Mouse (Mus musculus) adrenal gland, adult 18-20 months (tissue): ENCODE data around the gene Ghrhr. TPM values are rescaled to one million over a fixed set of nuclear protein-coding genes. Genes with fewer than 3 reads are reported as not detected.

Experiments used
- DNase-seq, 2 experiments: peaks; one replicate each; pipeline ENCODE4 v3.0.0; 2021 to 2022; ENCODE audit warnings: low spot score in 2 of 2
- total RNA-seq, 2 experiments: library from RNA; stranded (reverse); gene quantifications; 1 replicate in 1 of 2; 2 replicates in 1 of 2; pipeline ENCODE4 v1.2.3; 2021

The Ghrhr gene
- total RNA-seq, 2 experiments from 2014 or later = not detected

DNA sequence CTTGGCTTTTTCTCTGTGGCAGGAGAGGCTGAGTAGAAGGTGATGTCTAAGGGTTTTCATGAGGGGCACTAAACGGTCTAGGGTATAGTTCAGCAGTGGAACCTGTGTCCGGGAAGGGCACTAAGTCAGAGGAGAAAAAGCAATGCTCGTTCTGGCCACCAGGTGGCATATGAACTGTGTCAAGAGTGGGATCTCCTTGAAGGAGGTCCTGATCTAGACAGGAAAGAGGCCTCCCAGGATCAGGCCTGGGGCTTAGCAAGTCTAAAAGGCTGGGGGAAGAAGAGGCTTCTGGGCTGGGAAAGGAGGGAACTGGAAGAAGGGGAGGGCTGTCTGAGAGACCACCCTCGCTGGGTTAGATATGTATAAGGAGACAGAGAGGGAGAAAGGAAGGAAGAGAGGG, 16.4 kb downstream of the Ghrhr start:
- peak; percentile 69 to 75 for DNase-seq

DNA sequence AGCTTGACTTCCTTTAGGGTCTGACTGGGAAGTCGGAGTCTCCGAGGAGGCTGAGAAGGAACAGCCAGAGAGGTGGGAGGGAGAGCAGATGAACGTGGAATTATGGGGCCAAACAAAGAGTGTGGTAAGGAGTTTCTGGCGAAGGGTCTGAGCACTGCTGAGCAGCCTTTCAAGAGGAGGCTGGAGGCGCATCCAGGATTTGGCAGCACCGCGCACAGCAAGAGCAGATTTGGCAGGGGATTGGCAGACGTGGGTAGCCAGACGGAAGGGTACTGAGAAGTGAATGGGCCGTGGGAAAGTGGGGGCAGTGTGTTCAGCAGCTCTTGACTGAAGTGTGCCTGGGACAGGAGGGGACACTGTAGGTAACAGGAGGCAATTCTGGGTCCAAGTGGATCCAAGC, 18.8 kb downstream of the Ghrhr start:
- DNase-seq = no peak

DNA sequence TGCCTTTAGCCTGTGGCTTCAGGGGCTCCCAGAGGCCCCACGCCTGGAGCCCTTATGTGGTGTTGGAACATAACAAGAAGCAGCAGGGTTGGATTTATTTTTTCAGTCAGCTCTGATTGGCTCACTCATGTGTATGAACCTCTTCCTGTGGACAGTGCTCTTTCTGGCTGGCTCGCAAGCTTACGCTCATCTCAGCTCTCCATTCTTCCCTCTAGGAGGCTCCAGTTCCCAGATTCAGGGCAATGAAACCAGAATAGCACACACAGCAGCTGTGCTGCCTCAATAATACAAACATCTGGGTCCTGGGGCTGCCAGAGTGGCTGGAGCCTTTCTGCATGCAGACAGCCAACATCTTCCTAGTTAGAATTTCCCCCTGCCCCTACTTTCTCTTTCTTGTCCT, 20.1 kb downstream of the Ghrhr start:
- no peak for DNase-seq

DNA sequence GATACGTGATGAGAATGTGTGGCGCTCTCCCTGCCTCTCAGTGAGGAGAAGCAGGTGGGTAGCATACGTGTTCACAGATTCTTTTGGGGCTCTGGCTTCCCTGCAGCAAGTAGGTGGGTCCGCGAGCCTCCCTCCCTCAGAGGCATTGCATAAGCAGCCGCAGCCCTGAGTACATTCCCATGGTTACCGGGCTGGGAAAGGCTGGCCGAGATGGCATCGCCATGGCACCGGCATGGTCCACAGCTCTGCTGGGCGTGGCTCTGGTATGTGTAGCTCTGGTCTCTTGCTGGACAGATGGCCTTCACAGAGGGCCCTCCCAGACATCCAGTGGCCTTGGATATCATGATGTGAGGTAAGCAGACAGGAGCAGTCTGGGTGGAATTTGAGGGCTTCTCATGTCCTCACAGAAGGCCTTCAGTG, 20.5 kb downstream of the Ghrhr start:
- DNase-seq = no peak

DNA sequence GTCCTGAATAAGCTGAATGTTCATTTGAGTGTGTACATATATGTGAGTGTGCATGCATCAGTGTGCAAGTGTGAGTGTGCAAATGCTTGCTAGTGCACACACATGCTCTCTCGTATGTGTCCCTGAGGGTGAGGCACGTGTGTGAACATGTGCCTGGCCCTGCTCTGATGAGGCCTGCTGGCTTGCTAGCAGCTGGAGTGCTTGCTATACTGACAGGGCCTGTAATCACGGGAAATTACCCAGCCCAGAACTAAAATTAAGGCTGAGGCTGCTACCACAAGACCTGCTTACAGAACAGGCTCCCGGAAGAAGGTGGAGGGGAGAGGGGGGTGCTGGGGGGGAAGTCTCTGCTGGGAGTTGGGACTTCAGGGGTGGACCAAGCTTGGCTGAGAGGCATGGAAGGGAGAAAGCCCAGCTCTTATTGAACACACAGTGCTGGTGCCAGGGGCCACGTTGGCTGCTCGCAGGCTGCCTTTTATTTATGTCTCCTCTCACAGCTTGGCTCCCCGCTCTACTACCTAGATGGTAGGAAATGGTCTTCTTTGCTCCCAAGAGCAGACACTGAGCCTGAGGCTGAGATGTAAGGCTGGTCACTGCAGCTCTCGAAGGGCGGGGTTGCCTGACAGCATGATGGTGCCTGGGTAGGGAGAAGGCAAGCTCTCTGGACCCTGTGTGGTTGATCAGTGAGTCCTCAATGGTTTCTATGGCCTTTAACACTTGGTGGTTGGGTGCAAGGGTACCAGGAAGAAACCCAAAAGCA, 23.0 kb downstream of the Ghrhr start:
- DNase-seq = no peak

DNA sequence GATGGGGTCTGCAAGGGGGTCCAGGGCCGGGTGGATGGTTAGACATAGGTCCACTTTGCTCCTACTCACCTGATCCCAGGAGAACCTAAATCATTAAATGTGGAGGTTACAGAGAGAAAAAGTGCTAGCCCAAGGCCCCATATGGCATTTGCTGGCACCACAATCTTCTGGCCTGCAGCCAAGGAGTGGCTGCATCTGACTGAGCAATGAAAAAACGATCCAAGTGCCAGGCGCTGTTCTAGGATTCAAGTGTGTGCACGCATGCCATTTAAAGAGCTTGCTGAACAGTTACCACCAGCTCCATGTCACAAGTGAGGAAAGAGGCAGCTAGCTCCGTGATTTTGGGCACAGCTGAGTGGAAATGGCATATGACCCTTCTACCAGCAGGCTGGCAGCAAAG, 23.8 kb downstream of the Ghrhr start:
- peak; percentile 49 to 52 for DNase-seq

DNA sequence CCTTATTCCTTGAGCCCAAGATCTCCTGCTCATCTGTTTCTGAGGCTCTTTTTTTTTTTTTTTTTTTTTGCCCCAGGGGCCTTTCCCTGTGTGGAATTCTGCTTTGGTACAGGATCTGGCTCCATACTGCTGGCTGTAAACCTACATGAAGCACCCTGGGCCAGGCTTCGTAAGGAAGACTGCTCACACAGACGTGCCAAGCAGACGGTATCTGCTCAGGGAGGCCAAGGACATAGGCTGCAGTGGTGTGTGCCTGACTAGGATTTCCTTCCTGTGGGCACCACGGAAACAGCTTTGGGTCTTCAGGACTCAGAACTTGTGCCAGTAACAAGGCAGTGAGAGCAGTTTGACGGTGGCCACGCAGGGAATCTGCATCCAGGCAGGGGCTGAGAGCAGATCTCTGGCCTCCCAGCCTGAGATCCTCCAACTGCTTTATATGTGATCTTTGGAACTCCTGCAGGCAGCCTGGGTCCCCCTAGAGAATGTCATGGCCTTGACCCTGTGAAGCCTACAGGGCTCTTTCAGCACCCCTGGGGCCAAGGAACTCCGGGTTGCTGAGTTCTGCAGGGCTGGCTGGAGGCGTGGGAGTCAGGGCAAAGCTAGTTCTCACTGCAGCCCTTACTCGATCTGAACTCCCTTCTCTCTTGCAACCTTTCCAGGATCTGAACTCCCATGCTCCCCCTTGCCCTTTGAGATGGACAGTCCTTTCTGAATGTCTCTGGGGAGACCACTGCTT, 26.1 kb downstream of the Ghrhr start:
- no peak for DNase-seq

DNA sequence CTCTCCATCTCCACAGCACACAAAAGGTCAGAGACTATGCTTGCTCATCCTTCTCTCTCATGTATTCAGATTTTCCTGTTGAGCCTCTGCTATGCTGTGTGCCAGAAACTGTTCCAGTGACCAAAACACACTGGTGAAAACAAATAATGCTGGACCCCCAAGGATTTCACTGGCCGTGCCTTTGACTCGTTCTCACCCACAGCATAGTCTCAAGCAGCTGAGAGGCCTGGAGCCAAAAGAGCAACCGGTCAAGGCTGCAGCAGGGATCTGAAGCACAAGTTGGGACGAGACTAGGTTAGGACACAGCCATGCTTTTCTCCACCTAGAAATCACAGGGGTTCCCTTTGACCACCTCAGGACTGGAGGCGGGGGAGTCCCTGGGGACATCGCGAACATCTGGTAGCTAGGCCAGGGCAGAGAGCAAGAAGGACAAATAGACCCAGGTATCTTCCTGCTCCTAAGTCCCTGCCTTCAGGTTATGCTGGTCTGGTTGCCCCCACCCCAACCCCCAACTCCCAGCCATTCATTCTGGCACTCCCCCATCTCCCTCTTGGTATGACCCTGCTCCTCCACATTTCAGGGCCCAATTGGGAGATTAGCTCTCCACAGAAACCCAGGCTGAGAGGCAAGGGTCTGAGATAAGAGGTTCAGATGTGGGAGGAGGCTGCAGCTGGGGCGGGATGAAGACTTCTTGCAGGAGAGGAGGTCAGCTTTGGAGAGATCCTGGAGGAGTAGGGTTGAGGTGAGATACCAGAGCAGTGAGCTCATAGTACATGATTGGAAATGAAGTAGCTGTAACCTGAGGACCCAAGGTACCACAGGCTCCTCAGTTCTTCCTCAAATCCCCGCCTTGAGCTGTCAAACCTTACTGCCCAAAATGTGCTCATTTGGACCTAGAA, 27.6 kb downstream of the Ghrhr start:
- DNase-seq = no peak

DNA sequence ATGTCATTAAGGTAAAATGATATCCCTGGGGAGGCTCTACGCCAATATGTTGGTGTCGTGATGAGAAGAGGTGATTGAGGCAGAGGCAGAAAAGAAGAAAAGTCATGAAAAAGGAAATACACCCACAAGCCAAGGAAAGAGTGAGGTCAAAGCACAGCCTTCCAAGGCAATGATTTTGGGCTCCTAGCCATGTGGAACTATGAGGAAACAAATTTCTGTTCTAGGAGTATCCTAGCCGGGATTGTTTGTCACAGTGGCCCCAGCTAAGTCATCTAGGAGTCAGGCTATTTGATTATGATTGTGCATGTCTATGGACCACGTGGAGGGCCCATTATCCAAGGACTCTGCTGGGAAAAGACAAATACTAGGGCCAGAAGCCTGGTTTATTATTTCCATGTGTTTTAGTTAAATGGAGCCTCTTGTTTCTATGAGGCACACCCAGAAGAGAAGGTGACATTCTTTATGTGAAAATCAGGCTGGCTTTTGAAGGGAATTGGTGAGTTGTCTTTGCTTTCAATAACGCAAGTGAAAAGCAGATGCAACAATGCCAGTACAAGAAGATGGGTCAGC, 28.4 kb downstream of the Ghrhr start:
- no peak for DNase-seq

DNA sequence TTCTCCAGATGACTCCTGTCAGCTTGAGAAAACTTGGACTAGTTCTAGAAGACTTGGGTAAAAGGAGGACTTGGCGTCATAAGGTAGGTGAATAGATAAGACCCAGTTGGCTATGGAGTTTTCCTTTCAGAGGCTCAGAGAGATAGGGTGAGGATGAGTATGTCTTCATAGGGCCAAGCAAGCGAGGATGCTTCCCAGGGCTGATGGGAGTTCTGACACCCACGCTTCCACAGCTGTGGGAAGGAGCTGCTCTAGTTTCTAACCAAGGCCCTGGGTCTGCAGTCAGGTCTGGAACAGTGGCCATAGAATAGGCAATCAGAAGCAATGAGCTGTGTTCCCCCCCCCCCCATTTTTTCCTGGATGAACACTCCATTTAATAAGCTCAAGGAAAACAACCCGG, 31.2 kb downstream of the Ghrhr start:
- DNase-seq = no peak

DNA sequence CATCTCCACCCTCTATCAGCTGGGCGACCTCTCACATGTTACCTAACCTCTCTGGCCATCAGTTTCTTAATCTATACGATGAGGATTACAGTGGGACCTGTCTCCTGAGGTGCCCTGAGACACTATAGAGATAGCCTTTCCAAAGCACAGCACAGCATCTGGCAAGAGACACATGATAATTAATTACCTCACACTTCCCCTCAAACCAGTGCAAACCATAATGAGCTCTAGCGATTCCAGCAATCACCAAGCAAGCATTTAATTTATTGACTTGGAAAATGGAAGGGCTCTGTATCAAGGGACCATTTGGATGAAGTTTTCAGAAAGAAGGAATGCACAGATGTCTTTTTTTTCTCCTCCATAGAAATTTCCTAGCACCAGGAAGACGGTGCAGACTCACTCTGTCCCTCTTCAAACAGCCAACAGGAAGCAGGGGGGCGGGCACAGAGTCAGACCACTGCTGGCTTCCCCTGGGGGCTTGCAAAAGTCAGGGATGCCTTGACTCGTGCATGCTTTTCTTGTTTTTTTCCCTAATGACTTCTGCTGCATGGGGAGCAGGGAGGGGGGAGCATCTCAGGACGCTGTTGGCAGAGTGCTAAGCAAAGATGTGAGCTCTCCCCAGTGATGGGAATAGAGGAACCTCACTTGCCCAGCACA, 34.2 kb downstream of the Ghrhr start:
- no peak for DNase-seq

DNA sequence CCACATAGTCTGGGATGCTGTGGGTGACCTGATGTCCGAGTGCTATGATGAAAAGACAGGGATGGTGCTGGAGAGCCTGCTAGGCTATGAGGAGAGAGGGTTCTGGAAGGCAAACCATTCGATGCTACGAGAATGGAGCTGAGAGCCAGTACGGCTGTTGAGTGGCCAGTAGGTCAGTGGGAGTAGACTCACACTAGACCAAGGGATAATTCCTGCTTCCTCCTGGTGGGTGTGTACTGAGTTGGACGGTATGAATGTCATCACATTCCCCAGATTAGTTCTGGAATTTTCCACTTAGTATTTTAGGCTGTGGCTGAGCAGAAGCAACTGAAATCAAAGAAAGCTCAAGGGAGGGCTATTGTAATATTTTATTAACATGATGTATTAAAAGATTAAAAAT, 34.9 kb downstream of the Ghrhr start:
- no peak for DNase-seq

DNA sequence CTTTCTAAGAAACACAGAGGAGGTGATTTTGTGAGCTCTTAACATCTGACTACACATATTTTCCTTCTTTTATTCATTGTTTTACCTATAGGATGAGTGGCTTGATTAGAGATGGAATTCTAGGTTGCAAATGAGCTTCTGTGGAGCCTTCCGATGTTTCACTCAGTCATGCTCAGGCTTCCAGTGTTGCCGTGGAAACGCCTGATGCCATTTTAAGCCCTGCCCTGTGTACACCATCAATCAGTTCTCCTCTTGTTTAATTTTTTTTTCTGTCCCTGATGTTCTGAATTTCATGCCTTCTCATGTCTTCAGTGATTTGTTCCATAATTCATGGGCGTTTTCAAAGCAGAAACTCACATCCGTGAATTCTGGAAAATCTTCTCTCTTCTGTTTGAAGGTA, 40.1 kb downstream of the Ghrhr start:
- no peak for DNase-seq

DNA sequence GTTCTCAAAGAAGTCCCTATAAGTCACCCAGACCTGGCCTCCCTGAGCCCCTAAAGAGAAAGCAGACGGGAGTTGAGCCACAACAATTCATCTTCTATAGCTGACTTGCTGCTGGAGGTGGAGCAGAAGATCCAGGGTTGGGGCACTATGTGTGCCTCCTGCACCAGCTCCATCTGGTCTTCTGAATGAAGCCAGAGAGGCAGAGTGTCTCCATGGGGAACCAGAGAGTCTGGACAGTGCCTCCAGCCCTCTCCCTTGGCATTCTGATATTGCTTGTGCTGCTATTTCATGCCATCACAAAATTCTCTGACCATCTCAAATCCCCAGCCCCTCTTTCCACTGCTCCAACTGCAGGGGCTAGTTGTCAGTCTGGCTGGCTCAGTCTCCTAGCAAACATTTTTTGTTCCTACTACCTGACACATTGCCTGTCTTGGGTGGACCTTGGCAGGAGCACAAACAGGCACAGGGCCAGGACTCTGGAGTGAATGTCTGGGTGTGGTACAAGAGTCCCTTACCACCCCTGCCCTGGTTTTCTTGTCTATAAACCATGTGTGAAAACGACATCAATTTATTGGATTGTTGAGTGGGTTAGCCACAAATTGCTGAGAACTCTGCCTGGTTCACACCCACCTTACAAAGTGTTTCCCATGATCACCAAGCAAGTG, 42.8 kb downstream of the Ghrhr start:
- DNase-seq = no peak

DNA sequence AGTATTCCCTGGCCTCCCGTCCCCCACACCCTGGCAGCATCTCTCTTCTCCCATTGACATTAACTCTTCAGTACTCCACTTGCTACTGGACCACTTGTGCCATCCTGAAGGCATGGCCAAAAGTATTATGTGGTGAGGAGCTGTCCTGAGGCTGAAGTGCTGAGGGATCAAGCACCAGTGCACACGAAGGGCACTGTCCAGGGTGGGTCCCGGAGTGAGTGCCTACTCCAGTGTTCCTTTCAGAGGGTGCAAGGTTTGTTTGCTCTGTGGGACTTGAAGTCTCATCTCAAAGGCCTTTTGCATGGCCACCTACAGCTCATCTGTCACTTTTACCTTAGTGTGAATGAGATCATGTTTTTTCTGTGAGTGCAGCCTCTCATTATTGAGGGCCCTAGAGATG, 44.3 kb downstream of the Ghrhr start:
- DNase-seq = no peak

DNA sequence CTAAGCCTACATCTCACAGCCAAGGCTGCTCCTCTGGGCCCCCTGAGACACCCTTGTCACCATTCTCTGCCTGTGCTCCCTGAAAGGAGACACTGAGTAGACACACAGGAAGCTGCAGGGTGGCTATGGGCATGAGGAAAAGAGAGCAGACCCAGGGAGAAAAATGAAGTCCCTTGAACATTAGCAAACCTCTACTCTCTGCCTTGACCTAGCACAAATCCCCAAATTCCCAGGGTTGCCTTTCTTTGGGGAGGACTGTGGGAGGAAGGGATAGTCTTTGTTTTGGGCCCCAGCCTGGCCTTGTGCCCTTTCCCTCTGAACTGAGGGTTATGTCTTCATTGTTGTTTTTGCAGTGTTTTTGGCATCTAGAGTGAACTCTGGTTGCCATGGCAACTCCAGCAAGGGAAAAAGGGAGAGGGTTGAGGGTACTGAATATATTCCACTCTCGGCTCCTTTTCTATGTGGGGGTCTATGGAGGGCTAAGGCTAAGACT, 44.8 kb downstream of the Ghrhr start:
- no peak for DNase-seq

DNA sequence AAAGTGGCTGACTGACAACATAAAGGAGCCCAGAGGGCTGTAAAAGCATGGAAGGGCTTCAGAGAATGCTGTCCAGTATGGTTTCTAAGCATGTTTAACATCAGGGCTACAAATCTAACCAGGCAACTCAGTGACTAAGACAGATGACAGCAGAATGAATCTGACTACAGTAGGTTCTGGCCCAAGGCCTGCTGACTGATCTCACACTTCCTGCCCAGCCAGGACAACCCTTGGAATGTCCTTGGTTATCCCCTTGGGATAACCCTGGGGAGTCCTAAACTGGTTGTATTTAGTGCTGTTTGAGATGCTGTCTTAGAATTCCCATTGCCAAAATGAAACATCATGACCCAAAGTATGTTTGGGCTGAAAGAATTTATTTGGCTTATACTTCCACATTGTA, 56.0 kb downstream of the Ghrhr start:
- DNase-seq = no peak

DNA sequence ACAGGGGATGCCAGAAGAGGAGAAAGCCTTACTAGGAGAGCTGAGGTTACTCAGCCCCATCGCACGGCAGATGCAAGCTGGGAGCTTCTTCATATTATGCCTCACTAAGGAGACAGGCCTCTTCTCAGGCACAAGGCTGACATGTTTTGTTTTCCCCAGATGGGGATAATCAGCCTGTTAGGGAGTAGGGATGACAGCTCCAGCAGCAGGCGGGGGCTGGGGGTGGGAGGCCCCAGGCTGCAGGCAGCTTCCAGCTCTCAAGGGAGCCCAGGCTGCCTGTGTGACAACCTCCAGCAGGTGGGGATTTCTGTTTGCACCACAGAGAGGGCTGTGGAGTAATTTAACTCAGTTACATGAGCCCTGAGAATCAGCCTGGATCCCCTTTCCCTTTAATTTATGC, 58.3 kb downstream of the Ghrhr start:
- DNase-seq = no peak

DNA sequence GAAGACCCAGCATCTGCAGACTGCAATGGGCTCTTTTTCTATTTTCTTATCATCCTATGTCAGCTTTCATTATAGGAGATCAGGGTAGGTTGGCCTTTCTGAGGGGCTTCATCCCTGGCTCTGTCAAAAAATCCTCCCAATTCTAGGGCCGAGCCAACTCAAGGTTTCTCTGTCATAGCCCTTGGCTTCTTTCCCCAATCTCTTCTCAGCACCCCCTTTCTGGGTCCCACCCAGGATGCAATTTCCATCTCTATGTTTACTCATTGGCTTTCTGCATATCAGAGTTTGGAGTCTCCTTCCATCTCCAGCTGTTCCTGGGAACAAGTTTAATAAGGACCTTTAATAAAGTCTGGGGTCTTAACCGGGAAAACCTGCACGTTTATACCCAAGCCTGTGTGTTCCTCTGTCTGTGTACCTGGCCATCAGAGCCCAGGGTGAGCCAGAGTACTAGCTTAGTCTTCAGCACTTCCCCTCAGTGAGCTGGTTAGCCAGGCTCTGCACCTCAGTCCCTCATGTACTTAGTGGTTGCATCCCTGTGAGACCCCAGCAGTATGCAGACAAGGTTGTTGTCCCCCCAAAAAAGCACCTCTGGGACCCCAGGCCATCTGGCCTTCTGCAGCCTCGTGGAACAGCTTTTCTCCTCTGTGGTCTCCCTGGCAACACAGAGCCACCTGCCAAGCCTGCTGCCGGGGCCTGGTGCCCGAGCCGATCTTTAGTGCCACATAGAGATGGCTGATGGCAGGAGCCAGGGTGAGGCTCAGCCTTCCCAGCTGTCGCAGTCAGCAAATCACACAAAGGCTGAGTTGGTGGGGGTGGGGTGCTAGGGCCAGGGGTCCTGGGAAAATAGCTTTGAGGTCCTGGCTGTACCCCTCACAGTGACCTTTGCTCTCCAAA, 59.4 kb downstream of the Ghrhr start:
- DNase-seq = no peak
